Mouse (Mus musculus) cerebellum, adult 2 months (tissue): ENCODE results near the gene Slc26a10.

Source experiments
- CTCF ChIP-seq: fragments of 200-500 bp; IDR thresholded peaks from 2 replicates; pipeline ENCODE4 v1.5.1; 2011; ENCODE audit warnings: low read depth, mild to moderate bottlenecking, control low read depth, low read length, moderate library complexity, borderline replicate concordance; ENCODE audit not compliant: insufficient read depth
- POLR2A ChIP-seq: fragments of 200-500 bp; IDR thresholded peaks from 2 replicates; pipeline ENCODE4 v1.6.1; 2011; ENCODE audit warnings: low read length, control low read depth, borderline replicate concordance; ENCODE audit not compliant: insufficient read depth

DNA sequence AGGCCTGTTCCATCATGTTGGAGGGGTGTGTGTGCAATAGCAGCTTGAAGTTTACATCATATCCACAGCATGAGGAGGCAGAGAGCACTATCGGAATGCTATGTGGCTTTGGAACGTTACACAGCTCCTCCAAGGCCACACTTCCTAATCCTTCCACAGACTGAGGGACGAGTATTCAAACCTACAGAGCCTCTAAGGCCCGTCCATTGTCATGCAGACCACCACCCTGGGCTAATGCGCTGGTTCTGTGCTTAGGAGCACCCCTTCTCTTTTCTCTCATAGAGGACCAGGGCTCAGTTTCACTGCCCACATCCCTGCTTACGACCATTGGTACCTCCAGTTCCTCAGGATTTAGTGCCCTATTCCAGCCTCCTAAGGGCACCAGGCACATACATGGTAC is 44.8 kb upstream of the Slc26a10 start:
- TF ChIP-seq CTCF (no peak), POLR2A (no peak)
